Mouse (Mus musculus) forebrain, embryonic 16.5 days (tissue): Measurements from ENCODE around the gene Ptgis. TPM values are rescaled to one million over a fixed set of nuclear protein-coding genes. Genes with fewer than 3 reads are reported as not detected.

Experiments
- ATAC-seq: fragments of 200-750 bp; cut with Nextera tagmentation; 2 replicates; pipeline ENCODE4 v1.8.0; 2017; ENCODE audit warnings: mild to moderate bottlenecking, moderate library complexity
- H3K27ac ChIP-seq: fragments of 300-500 bp; sonication (generic); 2 replicates; pipeline ENCODE4 v1.5.1; 2014; ENCODE audit warnings: low read length, control low read depth
- H3K27me3 ChIP-seq: fragments of 300-500 bp; sonication (generic); replicated peaks from 2 replicates; pipeline ENCODE4 v1.6.1; 2014; ENCODE audit warnings: low read length; ENCODE audit not compliant: control insufficient read depth, insufficient read depth
- H3K36me3 ChIP-seq: fragments of 300-500 bp; sonication (generic); 2 replicates; pipeline ENCODE4 v1.6.1; 2014; ENCODE audit not compliant: control insufficient read depth, insufficient read depth
- H3K4me1 ChIP-seq: fragments of 300-500 bp; sonication (generic); replicated peaks from 2 replicates; pipeline ENCODE4 v1.6.1; 2014; ENCODE audit warnings: low read length; ENCODE audit not compliant: control insufficient read depth, insufficient read depth
- H3K4me2 ChIP-seq: fragments of 300-500 bp; sonication (generic); 2 replicates; pipeline ENCODE4 v1.6.1; 2014; ENCODE audit warnings: mild to moderate bottlenecking, low read length, control low read depth
- H3K4me3 ChIP-seq: fragments of 300-500 bp; sonication (generic); replicated peaks from 2 replicates; pipeline ENCODE4 v1.5.1; 2014; ENCODE audit warnings: mild to moderate bottlenecking, low read length, control low read depth
- H3K9ac ChIP-seq: fragments of 300-500 bp; sonication (generic); replicated peaks from 2 replicates; pipeline ENCODE4 v1.6.1; 2014; ENCODE audit warnings: low read depth, low read length, control low read depth
- H3K9me3 ChIP-seq: fragments of 300-500 bp; sonication (generic); 2 replicates; pipeline ENCODE4 v1.6.1; 2016; ENCODE audit warnings: low read length; ENCODE audit not compliant: control insufficient read depth
- WGBS: fragments of 180-500 bp; shearing (Covaris S2); extraction: QIAGEN DNeasy Blood & Tissue Kit; methylation state at CpG from one replicate; pipeline ENCODE4 v1.1.7; 2014; 5-methylcytosine and 5-hydroxymethylcytosine counted together
- polyA plus RNA-seq: library from polyadenylated mRNA; unstranded; fragments of >200 nt; fragmentation: Nextera tagmentation; extraction: Ambion mirVana; gene quantifications from 2 replicates; pipeline ENCODE4 v1.2.1, GENCODE M21; 2015

Gene Ptgis
- polyA plus RNA-seq, 1 experiment from 2014 or later, result 3.1 TPM

GRCm38 (mm10) chr2:167158780-167159179 is 81.6 kb downstream of the Ptgis start:
- WGBS, result 28% methylated on average over 5 of the region's 5 CpGs
- no peaks in the 10 kb centered on the region for H3K27me3 ChIP-seq
- H3K4me2 ChIP-seq, result no peak overlapping the region
- H3K4me3 ChIP-seq, result no peak overlapping the region
- H3K36me3 ChIP-seq, result no peaks in the 10 kb centered on the region
- peaks cover 19% of the 10 kb centered on the region for H3K4me1 ChIP-seq
- no peak overlapping the region for H3K27ac ChIP-seq
- peaks cover 3% of the 10 kb centered on the region; the same call in 1 of the 2 replicates for H3K9me3 ChIP-seq
- ATAC-seq, result peak; percentile 88
- no peak overlapping the region for H3K9ac ChIP-seq

GRCm38 (mm10) chr2:167156118-167156715 is 84.2 kb downstream of the Ptgis start:
- 45% methylated on average over 9 of the region's 9 CpGs for WGBS
- ATAC-seq, result no peak
- Histone ChIP-seq H3K4me3 (no peak overlapping the region), H3K27me3 (no peaks in the 10 kb centered on the region), H3K4me1 (peaks cover 19% of the 10 kb centered on the region), H3K9me3 (peaks cover under 1% of the 10 kb centered on the region; the same call in 1 of the 2 replicates), H3K4me2 (no peak overlapping the region), H3K9ac (no peak overlapping the region), H3K36me3 (no peaks in the 10 kb centered on the region), H3K27ac (no peak overlapping the region)

GRCm38 (mm10) chr2:167155541-167155973 is 84.8 kb downstream of the Ptgis start:
- Histone ChIP-seq H3K27ac (no peak overlapping the region), H3K4me1 (peaks cover 19% of the 10 kb centered on the region), H3K4me2 (no peak overlapping the region), H3K36me3 (no peaks in the 10 kb centered on the region), H3K9ac (0 out of 2 replicates have a peak overlapping the region, but pooled peaks have one; percentile 22), H3K4me3 (no peak overlapping the region), H3K27me3 (no peaks in the 10 kb centered on the region), H3K9me3 (no peaks in the 10 kb centered on the region)
- ATAC-seq, result peak; percentile 45
- 18% methylated on average over 4 of the region's 4 CpGs for WGBS

- H3K4me1 ChIP-seq, result peaks cover 9% of the 10 kb centered on the region
- H3K27me3 ChIP-seq, result no peaks in the 10 kb centered on the region
- 0 out of 2 replicates have a peak, but pooled peaks cover 3% of the 10 kb centered on the region for H3K9me3 ChIP-seq
- no peak overlapping the region for H3K4me2 ChIP-seq
- H3K9ac ChIP-seq, result no peak overlapping the region
- no peak for ATAC-seq
- WGBS, result 82% methylated on average over 6 of the region's 6 CpGs
- H3K27ac ChIP-seq, result no peak overlapping the region
- no peaks in the 10 kb centered on the region for H3K36me3 ChIP-seq
- H3K4me3 ChIP-seq, result no peak overlapping the region
Measured at GRCm38 (mm10) chr2:167150880-167151279, 89.5 kb downstream of the Ptgis start.

- ATAC-seq, result no peak
- Histone ChIP-seq H3K9ac (no peak overlapping the region), H3K4me3 (no peak overlapping the region), H3K27me3 (no peaks in the 10 kb centered on the region), H3K4me1 (peaks cover 2% of the 10 kb centered on the region), H3K4me2 (no peak overlapping the region), H3K9me3 (0 out of 2 replicates have a peak, but pooled peaks cover 3% of the 10 kb centered on the region), H3K27ac (no peak overlapping the region), H3K36me3 (no peaks in the 10 kb centered on the region)
- WGBS, result 95% methylated on average over 7 of the region's 7 CpGs
Measured at GRCm38 (mm10) chr2:167150135-167150534, 90.3 kb downstream of the Ptgis start.

GRCm38 (mm10) chr2:167149035-167149434 is 91.4 kb downstream of the Ptgis start:
- no peak for ATAC-seq
- no peaks in the 10 kb centered on the region for H3K27me3 ChIP-seq
- WGBS, result 96% methylated on average over 6 of the region's 6 CpGs
- peaks cover 9% of the 10 kb centered on the region for H3K4me1 ChIP-seq
- H3K4me3 ChIP-seq, result no peak overlapping the region
- 0 out of 2 replicates have a peak, but pooled peaks cover 3% of the 10 kb centered on the region for H3K9me3 ChIP-seq
- no peak overlapping the region for H3K9ac ChIP-seq
- H3K36me3 ChIP-seq, result no peaks in the 10 kb centered on the region
- no peak overlapping the region for H3K27ac ChIP-seq
- H3K4me2 ChIP-seq, result no peak overlapping the region

- no peak for ATAC-seq
- Histone ChIP-seq H3K9me3 (0 out of 2 replicates have a peak, but pooled peaks cover 3% of the 10 kb centered on the region), H3K27ac (no peak overlapping the region), H3K4me3 (no peak overlapping the region), H3K4me1 (peaks cover 9% of the 10 kb centered on the region), H3K27me3 (no peaks in the 10 kb centered on the region), H3K9ac (no peak overlapping the region), H3K4me2 (no peak overlapping the region), H3K36me3 (no peaks in the 10 kb centered on the region)
- 83% methylated on average over 8 of the region's 8 CpGs for WGBS
Measured at GRCm38 (mm10) chr2:167147708-167148107, 92.7 kb downstream of the Ptgis start.

GRCm38 (mm10) chr2:167145904-167146303 is 94.5 kb downstream of the Ptgis start:
- Histone ChIP-seq H3K9me3 (0 out of 2 replicates have a peak, but pooled peaks cover 3% of the 10 kb centered on the region), H3K27ac (no peak overlapping the region), H3K9ac (no peak overlapping the region), H3K27me3 (no peaks in the 10 kb centered on the region), H3K4me2 (no peak overlapping the region), H3K4me1 (peaks cover 9% of the 10 kb centered on the region), H3K4me3 (no peak overlapping the region), H3K36me3 (no peaks in the 10 kb centered on the region)
- 78% methylated on average over 5 of the region's 5 CpGs for WGBS
- no peak for ATAC-seq

GRCm38 (mm10) chr2:167144439-167145307 is 95.7 kb downstream of the Ptgis start:
- ATAC-seq, result no peak; the same call in 1 of the 2 replicates
- Histone ChIP-seq H3K27me3 (no peaks in the 10 kb centered on the region), H3K4me1 (peaks cover 9% of the 10 kb centered on the region), H3K9ac (no peak overlapping the region), H3K9me3 (0 out of 2 replicates have a peak, but pooled peaks cover 3% of the 10 kb centered on the region), H3K36me3 (no peaks in the 10 kb centered on the region), H3K4me3 (no peak overlapping the region), H3K27ac (no peak overlapping the region), H3K4me2 (no peak overlapping the region)
- 9% methylated on average over 14 of the region's 14 CpGs for WGBS
